Mouse (Mus musculus) heart, adult 2 months (tissue): ENCODE measurements at regions not wholly inside any gene's neighbourhood (a gene's known extent, or its start where the extent isn't known, plus 50 kb on each side); places are given as distances from the start of the nearest gene placed in this dataset.

Experiments
- CTCF ChIP-seq: fragments of 200-600 bp; IDR thresholded peaks from 2 replicates; pipeline ENCODE4 v1.8.1; 2022; ENCODE audit warnings: antibody characterized with exemption, mild to moderate bottlenecking, moderate library complexity
- EP300 ChIP-seq: fragments of 200-500 bp; IDR thresholded peaks from 2 replicates; pipeline ENCODE4 v1.6.1; 2011; ENCODE audit warnings: low read depth, low read length, control low read depth; ENCODE audit not compliant: insufficient read depth
- POLR2A ChIP-seq: fragments of 200-500 bp; IDR thresholded peaks from 2 replicates; pipeline ENCODE4 v1.6.1; 2011; ENCODE audit warnings: mild to moderate bottlenecking, low read depth, low read length, control low read depth; ENCODE audit not compliant: insufficient read depth

GRCm38 (mm10) chr9:84283296-84283695 lies 358.4 kb downstream of the Bckdhb start:
- TF ChIP-seq CTCF (no peak), POLR2A (no peak), EP300 (no peak)
